Mouse (Mus musculus): ENCODE results near the gene Adsl. TPM values are rescaled to one million over a fixed set of nuclear protein-coding genes. Genes with fewer than 3 reads are reported as not detected.

Gene Adsl
- polyA plus RNA-seq, 1 experiment from 2014 or later, result 147 TPM

- H3K36me3 ChIP-seq, result peaks cover 17% of the 10 kb centered on the region; the same call in 1 of the 2 replicates
- H3K4me1 ChIP-seq, result peaks cover 9% of the 10 kb centered on the region
- ATAC-seq (ENCODE audit: insufficient read depth, low FRiP score, low read depth), result no peak
- H3K4me2 ChIP-seq, result peak overlapping the region; percentile 69
- 0 out of 2 replicates have a peak overlapping the region, but pooled peaks have one; percentile 74 for H3K9ac ChIP-seq
- H3K27me3 ChIP-seq (replicated peaks), result no peaks in the 10 kb centered on the region
- 40% methylated on average over 4 of the region's 4 CpGs for WGBS
- H3K27ac ChIP-seq, result no peak overlapping the region
- no peaks in the 10 kb centered on the region for H3K9me3 ChIP-seq
- peak overlapping the region; percentile 93 for H3K4me3 ChIP-seq (replicated peaks)
Measured at GRCm38 (mm10) chr15:80949431-80949830, 1.1 kb downstream of the Adsl start.

DNA sequence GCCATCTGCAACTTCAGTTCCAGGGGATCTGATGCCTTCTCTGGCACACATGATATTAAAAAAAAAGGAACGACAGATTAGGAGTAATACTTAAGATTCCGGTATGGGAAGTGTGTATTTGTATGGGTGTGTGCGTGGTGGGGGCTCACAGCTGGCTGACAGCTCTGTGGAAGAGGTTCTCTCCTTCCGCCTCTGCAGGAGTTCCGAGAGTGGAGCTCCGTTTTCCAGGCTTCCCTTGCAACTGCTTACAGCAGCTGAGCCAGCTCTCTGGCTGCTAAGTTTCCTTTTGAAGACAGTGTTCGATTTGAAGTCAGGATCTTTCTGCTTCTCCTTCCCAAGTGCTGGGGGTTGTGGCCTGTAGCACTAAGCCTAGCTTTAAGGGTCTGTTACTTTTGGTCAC, 1.8 kb downstream of the Adsl start:
- H3K36me3 ChIP-seq, result peaks cover 24% of the 10 kb centered on the region
- 0 out of 2 replicates have a peak overlapping the region, but pooled peaks have one; percentile 93 for H3K4me3 ChIP-seq (replicated peaks)
- H3K4me1 ChIP-seq, result peaks cover 9% of the 10 kb centered on the region
- H3K9ac ChIP-seq, result no peak overlapping the region
- ATAC-seq (ENCODE audit: insufficient read depth, low FRiP score, low read depth), result no peak
- no peaks in the 10 kb centered on the region for H3K9me3 ChIP-seq
- no peaks in the 10 kb centered on the region for H3K27me3 ChIP-seq (replicated peaks)
- H3K4me2 ChIP-seq, result peak overlapping the region; percentile 69
- H3K27ac ChIP-seq, result no peak overlapping the region
- 88% methylated on average over 7 of the region's 7 CpGs for WGBS

DNA sequence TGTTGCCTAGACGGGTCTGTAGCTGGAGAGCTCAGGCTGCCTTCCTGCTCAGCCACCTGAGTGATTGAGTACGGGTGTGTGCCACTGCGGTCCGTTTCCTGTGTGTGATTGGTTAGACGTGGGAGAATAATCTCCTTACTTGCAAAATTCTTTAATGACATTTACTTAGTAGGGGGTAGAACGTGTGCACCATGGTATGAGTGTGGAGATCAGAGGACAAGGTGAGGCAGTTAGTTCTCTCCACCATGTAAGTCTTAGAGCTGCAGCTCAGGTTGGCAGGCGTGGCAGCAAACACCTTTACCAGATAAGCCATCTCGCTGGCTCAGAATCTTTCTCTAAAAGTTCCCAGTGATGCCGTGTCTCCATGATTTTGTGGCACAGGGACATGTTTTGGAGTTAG, 5.7 kb downstream of the Adsl start:
- Histone ChIP-seq H3K4me1 (peaks cover 9% of the 10 kb centered on the region), H3K36me3 (peaks cover 44% of the 10 kb centered on the region), H3K4me3 (replicated peaks) (no peak overlapping the region), H3K4me2 (no peak overlapping the region), H3K27me3 (replicated peaks) (no peaks in the 10 kb centered on the region), H3K9me3 (no peaks in the 10 kb centered on the region), H3K9ac (no peak overlapping the region), H3K27ac (no peak overlapping the region)
- WGBS, result 80% methylated on average over 9 of the region's 9 CpGs
- ATAC-seq (ENCODE audit: insufficient read depth, low FRiP score, low read depth), result no peak; the same call in 1 of the 2 replicates

GRCm38 (mm10) chr15:80954861-80955260, 6.6 kb downstream of the Adsl start:
- Histone ChIP-seq H3K27me3 (replicated peaks) (no peaks in the 10 kb centered on the region), H3K27ac (no peak overlapping the region), H3K4me3 (replicated peaks) (no peak overlapping the region), H3K4me2 (no peak overlapping the region), H3K4me1 (peaks cover 2% of the 10 kb centered on the region), H3K9ac (no peak overlapping the region), H3K9me3 (no peaks in the 10 kb centered on the region), H3K36me3 (peaks cover 44% of the 10 kb centered on the region)
- no peak for ATAC-seq (ENCODE audit: insufficient read depth, low FRiP score, low read depth)
- 82% methylated on average over 3 of the region's 3 CpGs for WGBS

DNA sequence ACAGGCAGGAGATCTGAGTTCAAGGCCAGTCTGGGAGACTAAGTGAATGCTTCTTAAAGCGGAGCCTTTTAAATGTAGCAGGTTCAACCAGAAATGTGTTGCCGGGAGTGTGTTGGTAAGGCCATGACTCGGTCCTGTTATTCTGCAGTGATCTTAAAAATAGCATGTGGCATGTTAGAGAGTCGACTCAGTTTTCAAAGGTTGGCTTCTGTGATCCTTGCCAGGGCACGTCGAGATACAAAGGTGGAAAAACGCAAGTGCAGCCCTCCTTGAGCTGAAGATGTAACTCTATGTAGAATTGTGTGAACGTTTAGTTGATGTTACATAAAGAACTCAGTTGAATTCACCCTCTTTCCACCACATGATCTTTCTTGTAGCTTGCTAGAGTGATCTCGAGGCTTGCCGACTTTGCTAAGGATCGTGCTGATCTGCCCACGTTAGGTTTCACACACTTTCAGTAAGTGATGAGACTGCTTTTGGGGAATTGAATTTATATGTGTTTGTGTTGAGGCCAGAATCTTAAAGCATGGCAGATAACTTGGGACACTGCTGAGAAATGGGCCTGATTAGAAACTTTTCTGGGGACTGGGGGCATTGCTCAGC, 7.6 kb downstream of the Adsl start:
- WGBS, result 92% methylated on average over 12 of the region's 12 CpGs

DNA sequence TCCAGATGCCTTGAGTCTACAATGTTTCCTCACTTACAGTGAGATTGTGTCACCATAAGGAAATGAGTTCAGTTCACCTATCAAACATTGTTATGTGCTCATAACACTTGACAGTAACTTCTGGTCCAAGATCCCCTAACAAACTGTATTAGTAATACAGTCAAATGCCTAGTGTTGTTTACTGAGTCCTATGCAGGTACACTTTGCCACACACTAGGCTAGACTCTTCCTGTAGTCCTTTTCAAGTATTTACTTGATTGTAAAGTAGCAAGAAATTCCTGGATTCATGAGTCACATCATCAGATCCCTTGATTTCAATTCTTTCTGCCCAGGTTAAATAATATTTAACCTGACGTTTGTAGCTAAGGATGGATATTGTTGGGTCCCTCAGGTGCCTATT, 21.1 kb downstream of the Adsl start:
- H3K9me3 ChIP-seq, result no peaks in the 10 kb centered on the region
- no peak overlapping the region for H3K4me3 ChIP-seq (replicated peaks)
- H3K4me1 ChIP-seq, result no peaks in the 10 kb centered on the region
- H3K27me3 ChIP-seq (replicated peaks), result no peaks in the 10 kb centered on the region
- no peak overlapping the region for H3K27ac ChIP-seq
- H3K36me3 ChIP-seq, result peaks cover 50% of the 10 kb centered on the region
- H3K4me2 ChIP-seq, result no peak overlapping the region
- no peak overlapping the region for H3K9ac ChIP-seq
- WGBS, result 88% methylated on average over 1 of the region's 1 CpGs
- no peak for ATAC-seq (ENCODE audit: insufficient read depth, low FRiP score, low read depth)

More for the DNA sequence above, 7.6 kb downstream of the Adsl start:
- no peak for ATAC-seq (ENCODE audit: insufficient read depth, low FRiP score, low read depth)
- no peak overlapping the region for H3K27ac ChIP-seq
- no peak overlapping the region for H3K4me3 ChIP-seq (replicated peaks)
- no peaks in the 10 kb centered on the region for H3K9me3 ChIP-seq
- no peaks in the 10 kb centered on the region for H3K4me1 ChIP-seq
- H3K36me3 ChIP-seq, result peaks cover 55% of the 10 kb centered on the region
- H3K4me2 ChIP-seq, result no peak overlapping the region
- H3K27me3 ChIP-seq (replicated peaks), result no peaks in the 10 kb centered on the region
- no peak overlapping the region for H3K9ac ChIP-seq

GRCm38 (mm10) chr15:80974311-80974710, 26.0 kb downstream of the Adsl start:
- Histone ChIP-seq H3K9me3 (no peaks in the 10 kb centered on the region), H3K4me3 (replicated peaks) (no peak overlapping the region), H3K4me2 (no peak overlapping the region), H3K4me1 (0 out of 2 replicates have a peak, but pooled peaks cover 4% of the 10 kb centered on the region), H3K36me3 (peaks cover 7% of the 10 kb centered on the region), H3K27ac (no peak overlapping the region), H3K27me3 (replicated peaks) (no peaks in the 10 kb centered on the region), H3K9ac (no peak overlapping the region)
- no peak for ATAC-seq (ENCODE audit: insufficient read depth, low FRiP score, low read depth)
- 25% methylated on average over 5 of the region's 5 CpGs for WGBS

DNA sequence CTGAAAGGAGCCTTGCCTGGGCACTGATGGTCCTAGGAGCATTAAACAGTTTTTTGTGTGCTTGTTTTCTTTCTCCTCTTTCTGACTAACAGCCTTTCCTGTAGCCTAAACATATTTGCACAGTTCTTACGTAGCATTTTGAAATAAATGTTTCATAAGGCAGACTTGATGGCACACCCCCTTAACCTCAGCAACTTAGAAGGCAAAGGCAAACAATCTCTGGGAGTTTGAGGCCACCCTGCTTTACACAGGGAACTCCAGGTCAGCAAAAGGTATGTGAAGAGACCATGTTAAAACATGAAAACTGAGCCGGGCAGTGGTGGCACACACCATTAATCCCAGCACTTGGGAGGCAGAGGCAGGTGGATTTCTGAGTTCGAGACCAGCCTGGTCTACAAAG, 27.4 kb downstream of the Adsl start:
- 64% methylated on average over 3 of the region's 3 CpGs for WGBS
- Histone ChIP-seq H3K9me3 (no peaks in the 10 kb centered on the region), H3K36me3 (no peaks in the 10 kb centered on the region), H3K27ac (no peak overlapping the region; the same call in 1 of the 2 replicates), H3K4me1 (0 out of 2 replicates have a peak, but pooled peaks cover 7% of the 10 kb centered on the region), H3K9ac (no peak overlapping the region), H3K4me3 (replicated peaks) (no peak overlapping the region), H3K27me3 (replicated peaks) (no peaks in the 10 kb centered on the region), H3K4me2 (no peak overlapping the region)
- ATAC-seq (ENCODE audit: insufficient read depth, low FRiP score, low read depth), result no peak

DNA sequence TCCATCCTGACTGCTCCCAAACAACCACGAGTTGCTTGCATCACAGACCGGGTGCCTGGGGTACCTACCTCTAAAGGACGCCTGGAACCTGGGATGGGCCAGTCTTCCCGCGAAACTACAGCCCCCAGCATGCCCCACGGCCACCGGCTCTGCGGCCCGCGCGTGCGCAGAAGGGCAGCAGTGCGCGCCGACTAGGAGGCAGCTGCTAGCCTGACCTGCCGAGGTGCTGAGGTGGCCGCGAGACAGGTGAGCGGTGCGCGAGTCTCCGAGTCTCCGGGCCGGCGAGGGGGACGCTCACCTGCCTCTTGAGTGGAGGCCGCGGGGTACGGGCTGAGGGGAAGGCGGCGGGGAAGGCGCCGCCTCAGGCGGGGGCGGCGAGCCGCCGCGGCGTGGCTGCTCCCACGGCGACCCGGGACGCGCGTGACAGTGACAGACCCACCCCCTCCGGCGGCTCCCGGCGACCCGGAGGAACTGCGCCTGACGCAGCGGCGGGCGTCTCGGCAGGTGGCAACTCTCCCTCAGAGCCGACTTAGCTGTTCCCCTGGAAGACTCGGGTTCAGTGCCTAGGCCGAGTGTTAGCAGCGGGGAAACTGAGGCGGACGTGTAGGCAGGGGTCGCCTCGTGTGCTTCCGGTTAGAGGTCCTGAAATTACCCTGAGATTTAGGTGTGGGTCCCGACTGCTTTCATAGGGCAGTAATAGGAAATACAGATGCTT, 29.5 kb downstream of the Adsl start, which contains the start of gene Sgsm3:
Gene Sgsm3, plus strand, starts transcription at position 146 of the 715 bp plus-strand sequence.
- Histone ChIP-seq H3K4me2 (peak within 1 kb of the TSS; percentile 74), H3K4me1 (0 out of 2 replicates have a peak, but pooled peaks cover 7% of the 10 kb centered on the region), H3K9ac (peak within 1 kb of the TSS; percentile 76), H3K27ac (no peak within 1 kb of the TSS), H3K36me3 (no peaks in the 10 kb centered on the region), H3K4me3 (replicated peaks) (peak within 1 kb of the TSS; percentile 96), H3K27me3 (replicated peaks) (no peaks in the 10 kb centered on the region), H3K9me3 (no peaks in the 10 kb centered on the region)
- ATAC-seq (ENCODE audit: insufficient read depth, low FRiP score, low read depth), result peak; percentile 89
- under 1% methylated on average over 62 of the region's 67 CpGs for WGBS

- no peak overlapping the region for H3K27ac ChIP-seq
- no peak overlapping the region for H3K4me3 ChIP-seq (replicated peaks)
- ATAC-seq (ENCODE audit: insufficient read depth, low FRiP score, low read depth), result no peak
- no peak overlapping the region for H3K9ac ChIP-seq
- H3K4me2 ChIP-seq, result no peak overlapping the region
- H3K9me3 ChIP-seq, result no peaks in the 10 kb centered on the region
- H3K4me1 ChIP-seq, result 0 out of 2 replicates have a peak, but pooled peaks cover 7% of the 10 kb centered on the region
- H3K36me3 ChIP-seq, result no peaks in the 10 kb centered on the region
- H3K27me3 ChIP-seq (replicated peaks), result no peaks in the 10 kb centered on the region
- 69% methylated on average over 4 of the region's 4 CpGs for WGBS
Measured at GRCm38 (mm10) chr15:80979611-80980010, 31.3 kb downstream of the Adsl start.

DNA sequence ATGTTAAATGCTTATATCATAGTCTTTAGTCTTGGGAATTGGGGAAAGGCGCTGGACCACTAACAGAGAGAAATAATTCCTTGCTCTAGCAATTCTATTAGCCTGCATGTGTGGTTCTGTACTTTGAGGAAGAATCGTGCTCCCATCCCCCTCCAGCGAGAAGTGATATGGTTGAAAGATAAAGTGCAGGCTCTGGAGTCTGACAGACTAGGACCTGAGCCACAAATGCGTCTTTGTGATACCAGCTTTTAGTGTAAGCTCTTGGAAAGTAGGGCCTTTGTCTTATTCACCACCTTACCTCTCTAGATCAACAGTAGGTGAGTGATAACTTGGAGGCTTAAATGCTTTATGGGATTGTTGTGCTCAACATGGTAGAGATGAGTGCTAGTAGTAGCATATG, 32.9 kb downstream of the Adsl start:
- ATAC-seq (ENCODE audit: insufficient read depth, low FRiP score, low read depth), result no peak

GRCm38 (mm10) chr15:80983264-80983663, 35.0 kb downstream of the Adsl start:
- peak overlapping the region; percentile 13 for H3K27ac ChIP-seq
- 0 out of 2 replicates have a peak, but pooled peaks cover 7% of the 10 kb centered on the region for H3K4me1 ChIP-seq
- no peaks in the 10 kb centered on the region for H3K27me3 ChIP-seq (replicated peaks)
- no peak overlapping the region for H3K4me2 ChIP-seq
- H3K9me3 ChIP-seq, result no peaks in the 10 kb centered on the region
- peak; percentile 78 for ATAC-seq (ENCODE audit: insufficient read depth, low FRiP score, low read depth)
- no peaks in the 10 kb centered on the region for H3K36me3 ChIP-seq
- H3K4me3 ChIP-seq (replicated peaks), result no peak overlapping the region
- no peak overlapping the region for H3K9ac ChIP-seq
- 80% methylated on average over 2 of the region's 2 CpGs for WGBS

More for the DNA sequence above, 32.9 kb downstream of the Adsl start:
- no peak overlapping the region for H3K4me3 ChIP-seq (replicated peaks)
- H3K9me3 ChIP-seq, result no peaks in the 10 kb centered on the region
- no peaks in the 10 kb centered on the region for H3K27me3 ChIP-seq (replicated peaks)
- H3K36me3 ChIP-seq, result no peaks in the 10 kb centered on the region
- no peak overlapping the region for H3K9ac ChIP-seq
- 0 out of 2 replicates have a peak, but pooled peaks cover 7% of the 10 kb centered on the region for H3K4me1 ChIP-seq
- peak overlapping the region; percentile 16; the same call in 1 of the 2 replicates for H3K27ac ChIP-seq
- 80% methylated on average over 4 of the region's 4 CpGs for WGBS
- H3K4me2 ChIP-seq, result no peak overlapping the region

Measured in stomach, embryonic 15.5 days (tissue).